Mouse (Mus musculus) embryonic facial prominence, embryonic 10.5 days (tissue): ENCODE results near the gene F8. TPM values are rescaled to one million over a fixed set of nuclear protein-coding genes. Genes with fewer than 3 reads are reported as not detected.

Experiments
- DNase-seq: peaks from one replicate; pipeline ENCODE4 v3.0.0-alpha.2; 2017; ENCODE audit warnings: low spot score
- H3K27ac ChIP-seq: fragments of 300-500 bp; sonication (generic); replicated peaks from 2 replicates; pipeline ENCODE4 v1.5.1; 2016; ENCODE audit warnings: mild to moderate bottlenecking
- H3K27me3 ChIP-seq: fragments of 300-500 bp; sonication (generic); replicated peaks from 2 replicates; pipeline ENCODE4 v1.6.1; 2016; ENCODE audit warnings: low read depth, mild to moderate bottlenecking; ENCODE audit not compliant: poor library complexity, severe bottlenecking
- H3K36me3 ChIP-seq: fragments of 300-500 bp; sonication (generic); replicated peaks from 2 replicates; pipeline ENCODE4 v1.6.1; 2016; ENCODE audit warnings: mild to moderate bottlenecking, moderate library complexity
- H3K4me1 ChIP-seq: fragments of 300-500 bp; sonication (generic); 2 replicates; pipeline ENCODE4 v1.6.1; 2016
- H3K4me3 ChIP-seq: fragments of 300-500 bp; sonication (generic); 2 replicates; pipeline ENCODE4 v1.5.1; 2016; ENCODE audit warnings: mild to moderate bottlenecking, moderate library complexity
- H3K9me3 ChIP-seq: fragments of 300-500 bp; sonication (generic); 2 replicates; pipeline ENCODE4 v1.6.1; 2016; ENCODE audit warnings: mild to moderate bottlenecking
- WGBS: fragments of 180-500 bp; shearing (Covaris S2); methylation state at CpG from one replicate; pipeline ENCODE4 v1.1.7; 2016; 5-methylcytosine and 5-hydroxymethylcytosine counted together
- polyA plus RNA-seq: library from polyadenylated mRNA; unstranded; fragments of >200 nt; fragmentation: Nextera tagmentation; extraction: Ambion mirVana; gene quantifications from 2 replicates; pipeline ENCODE4 v1.2.1, GENCODE M21; 2016

F8 gene
- 1.7 and 2.1 TPM in 2 replicates for polyA plus RNA-seq

- no peaks in the 10 kb centered on the region for H3K27me3 ChIP-seq
- H3K4me1 ChIP-seq: no peaks in the 10 kb centered on the region
- 15% methylated on average over 25 of the region's 25 CpGs for WGBS
- no peaks in the 10 kb centered on the region for H3K36me3 ChIP-seq
- DNase-seq: peak; percentile 90
- no peaks in the 10 kb centered on the region for H3K9me3 ChIP-seq
- H3K4me3 ChIP-seq: peak within 1 kb of the TSS; percentile 60
- H3K27ac ChIP-seq: peak within 1 kb of the TSS; percentile 89
These were observed at the start of gene F8, which contains the start of gene Fundc2 for GRCm38 (mm10) chrX:75382195-75382771. Gene F8 (minus strand): TSS chrX:75382615. Gene Fundc2 (plus strand): TSS chrX:75382399.

GRCm38 (mm10) chrX:75415936-75416785 is 33.7 kb upstream of the F8 start, which contains the start of the genes Cmc4, Mtcp1 and Brcc3:
Gene Cmc4 (minus strand): TSS chrX:75416584.
Gene Mtcp1 (minus strand): TSS chrX:75416588.
Gene Brcc3 (plus strand): TSS chrX:75416628.
- WGBS: 17% methylated on average over 52 of the region's 52 CpGs

GRCm38 (mm10) chrX:75409711-75410110 is 27.3 kb upstream of the F8 start:
- no peaks in the 10 kb centered on the region for H3K36me3 ChIP-seq
- H3K27me3 ChIP-seq: no peaks in the 10 kb centered on the region
- H3K4me1 ChIP-seq: 0 out of 2 replicates have a peak, but pooled peaks cover under 1% of the 10 kb centered on the region
- H3K9me3 ChIP-seq: no peaks in the 10 kb centered on the region
- H3K4me3 ChIP-seq: no peak overlapping the region
- no peak for DNase-seq
- WGBS: 91% methylated on average over 1 of the region's 1 CpGs
- H3K27ac ChIP-seq: no peak overlapping the region

More at GRCm38 (mm10) chrX:75415936-75416785, 33.7 kb upstream of the F8 start, which contains the start of the genes Cmc4, Mtcp1 and Brcc3:
- H3K27ac ChIP-seq: peak within 1 kb of the TSS; percentile 89
- H3K9me3 ChIP-seq: no peaks in the 10 kb centered on the region
- H3K27me3 ChIP-seq: 0 out of 2 replicates have a peak, but pooled peaks cover 4% of the 10 kb centered on the region
- 0 out of 2 replicates have a peak, but pooled peaks cover 6% of the 10 kb centered on the region for H3K4me1 ChIP-seq
- peak within 1 kb of the TSS; percentile 60 for H3K4me3 ChIP-seq
- DNase-seq: peak; percentile 90
- peaks cover 5% of the 10 kb centered on the region; the same call in 1 of the 2 replicates for H3K36me3 ChIP-seq

- H3K4me1 ChIP-seq: no peaks in the 10 kb centered on the region
- H3K9me3 ChIP-seq: no peaks in the 10 kb centered on the region
- H3K36me3 ChIP-seq: peaks cover 11% of the 10 kb centered on the region
- H3K27ac ChIP-seq: no peak overlapping the region
- no peak overlapping the region for H3K4me3 ChIP-seq
- H3K27me3 ChIP-seq: no peaks in the 10 kb centered on the region
- no peak for DNase-seq
These were observed 20.9 kb upstream of the F8 start for GRCm38 (mm10) chrX:75403350-75403749.

GRCm38 (mm10) chrX:75402668-75403067 is 20.3 kb upstream of the F8 start:
- no peak overlapping the region for H3K4me3 ChIP-seq
- WGBS: 78% methylated on average over 2 of the region's 2 CpGs
- H3K27me3 ChIP-seq: no peaks in the 10 kb centered on the region
- no peaks in the 10 kb centered on the region for H3K4me1 ChIP-seq
- peaks cover 11% of the 10 kb centered on the region for H3K36me3 ChIP-seq
- DNase-seq: no peak
- H3K9me3 ChIP-seq: no peaks in the 10 kb centered on the region
- no peak overlapping the region for H3K27ac ChIP-seq

- Histone ChIP-seq H3K4me3 (no peak overlapping the region), H3K9me3 (no peaks in the 10 kb centered on the region), H3K36me3 (peaks cover 10% of the 10 kb centered on the region), H3K27me3 (no peaks in the 10 kb centered on the region), H3K4me1 (no peaks in the 10 kb centered on the region), H3K27ac (no peak overlapping the region)
- WGBS: 98% methylated on average over 1 of the region's 1 CpGs
- DNase-seq: no peak
These were observed 17.1 kb upstream of the F8 start for GRCm38 (mm10) chrX:75399471-75399870.

GRCm38 (mm10) chrX:75381699-75382098 is 716 bp downstream of the F8 start:
- Histone ChIP-seq H3K9me3 (no peaks in the 10 kb centered on the region), H3K4me1 (no peaks in the 10 kb centered on the region), H3K36me3 (no peaks in the 10 kb centered on the region), H3K27me3 (no peaks in the 10 kb centered on the region), H3K27ac (peak overlapping the region; percentile 89; the same call in 1 of the 2 replicates), H3K4me3 (peak overlapping the region; percentile 60)
- no peak for DNase-seq
- WGBS: 76% methylated on average over 5 of the region's 5 CpGs

GRCm38 (mm10) chrX:75381176-75381575 is 1.2 kb downstream of the F8 start:
- WGBS: 93% methylated on average over 1 of the region's 1 CpGs
- Histone ChIP-seq H3K27me3 (no peaks in the 10 kb centered on the region), H3K27ac (no peak overlapping the region), H3K9me3 (no peaks in the 10 kb centered on the region), H3K4me1 (no peaks in the 10 kb centered on the region), H3K4me3 (no peak overlapping the region), H3K36me3 (no peaks in the 10 kb centered on the region)
- DNase-seq: no peak

GRCm38 (mm10) chrX:75376815-75377214 is 5.6 kb downstream of the F8 start:
- no peak for DNase-seq
- Histone ChIP-seq H3K36me3 (no peaks in the 10 kb centered on the region), H3K9me3 (no peaks in the 10 kb centered on the region), H3K27ac (no peak overlapping the region), H3K4me3 (no peak overlapping the region), H3K27me3 (no peaks in the 10 kb centered on the region), H3K4me1 (no peaks in the 10 kb centered on the region)

- no peaks in the 10 kb centered on the region for H3K36me3 ChIP-seq
- no peaks in the 10 kb centered on the region for H3K9me3 ChIP-seq
- H3K27me3 ChIP-seq: no peaks in the 10 kb centered on the region
- DNase-seq: no peak
- H3K4me3 ChIP-seq: no peak overlapping the region
- H3K4me1 ChIP-seq: no peaks in the 10 kb centered on the region
- H3K27ac ChIP-seq: no peak overlapping the region
- WGBS: 90% methylated on average over 2 of the region's 2 CpGs
These were observed 9.6 kb downstream of the F8 start for GRCm38 (mm10) chrX:75372666-75373425.

- Histone ChIP-seq H3K4me1 (no peaks in the 10 kb centered on the region), H3K27ac (no peak overlapping the region), H3K4me3 (no peak overlapping the region), H3K36me3 (no peaks in the 10 kb centered on the region), H3K9me3 (no peaks in the 10 kb centered on the region), H3K27me3 (no peaks in the 10 kb centered on the region)
- no peak for DNase-seq
These were observed 12.2 kb downstream of the F8 start for GRCm38 (mm10) chrX:75370197-75370596.

- H3K4me1 ChIP-seq: no peaks in the 10 kb centered on the region
These were observed 58.9 kb downstream of the F8 start for GRCm38 (mm10) chrX:75323556-75323955.

More at GRCm38 (mm10) chrX:75323556-75323955, 58.9 kb downstream of the F8 start:
- no peak for DNase-seq
- WGBS: 89% methylated on average over 4 of the region's 4 CpGs
- Histone ChIP-seq H3K4me3 (no peak overlapping the region), H3K27ac (no peak overlapping the region), H3K36me3 (no peaks in the 10 kb centered on the region), H3K9me3 (no peaks in the 10 kb centered on the region), H3K27me3 (no peaks in the 10 kb centered on the region)
